Mouse (Mus musculus) limb, embryonic 11.5 days (tissue): ENCODE results near the gene Caln1. TPM values are rescaled to one million over a fixed set of nuclear protein-coding genes. Genes with fewer than 3 reads are reported as not detected.
A peak's percentile ranks its signal among the peaks of the same experiment; 100 is the strongest.

ENCODE experiments used
- ATAC-seq: fragments of 200-750 bp; cut with Nextera tagmentation; 2 replicates; pipeline ENCODE4 v1.8.0; 2017; ENCODE audit warnings: low read depth; ENCODE audit not compliant: insufficient number of reproducible peaks, low FRiP score, low TSS enrichment
- DNase-seq: peaks from one replicate; pipeline ENCODE4 v3.0.0-alpha.2; 2015; ENCODE audit warnings: low spot score
- H3K27ac ChIP-seq: fragments of 300-500 bp; sonication (generic); replicated peaks from 2 replicates; pipeline ENCODE4 v1.5.1; 2014; ENCODE audit warnings: low read depth, mild to moderate bottlenecking, low read length
- H3K27me3 ChIP-seq: fragments of 300-500 bp; sonication (generic); 2 replicates; pipeline ENCODE4 v1.6.1; 2014; ENCODE audit warnings: mild to moderate bottlenecking, low read length, mixed read lengths; ENCODE audit not compliant: control insufficient read depth, insufficient read depth
- H3K36me3 ChIP-seq: fragments of 300-500 bp; sonication (generic); 2 replicates; pipeline ENCODE4 v1.6.1; 2014; ENCODE audit warnings: mild to moderate bottlenecking, low read length, moderate library complexity, mixed read lengths; ENCODE audit not compliant: control insufficient read depth, insufficient read depth
- H3K4me1 ChIP-seq: fragments of 300-500 bp; sonication (generic); 2 replicates; pipeline ENCODE4 v1.6.1; 2014; ENCODE audit warnings: low read length, mixed read lengths; ENCODE audit not compliant: control insufficient read depth, insufficient read depth
- H3K4me2 ChIP-seq: fragments of 300-500 bp; sonication (generic); 2 replicates; pipeline ENCODE4 v1.6.1; 2014; ENCODE audit warnings: low read depth, mild to moderate bottlenecking, moderate library complexity; ENCODE audit not compliant: severe bottlenecking
- H3K4me3 ChIP-seq: fragments of 300-500 bp; sonication (generic); 2 replicates; pipeline ENCODE4 v1.5.1; 2014; ENCODE audit warnings: low read depth, low read length
- H3K9ac ChIP-seq: fragments of 300-500 bp; sonication (generic); 2 replicates; pipeline ENCODE4 v1.6.1; 2014; ENCODE audit warnings: mild to moderate bottlenecking, low read length
- H3K9me3 ChIP-seq: fragments of 300-500 bp; sonication (generic); 2 replicates; pipeline ENCODE4 v1.6.1; 2016; ENCODE audit warnings: low read length; ENCODE audit not compliant: control insufficient read depth
- WGBS: fragments of 180-500 bp; shearing (Covaris S2); extraction: QIAGEN DNeasy Blood & Tissue Kit; methylation state at CpG from one replicate; pipeline ENCODE4 v1.1.7; 2014; 5-methylcytosine and 5-hydroxymethylcytosine counted together
- polyA plus RNA-seq: library from polyadenylated mRNA; unstranded; fragments of >200 nt; fragmentation: Nextera tagmentation; extraction: Ambion mirVana; gene quantifications from 2 replicates; pipeline ENCODE4 v1.2.1, GENCODE M21; 2014

Caln1 gene
- polyA plus RNA-seq, 1 experiment from 2014 or later: 0.11 TPM

DNA sequence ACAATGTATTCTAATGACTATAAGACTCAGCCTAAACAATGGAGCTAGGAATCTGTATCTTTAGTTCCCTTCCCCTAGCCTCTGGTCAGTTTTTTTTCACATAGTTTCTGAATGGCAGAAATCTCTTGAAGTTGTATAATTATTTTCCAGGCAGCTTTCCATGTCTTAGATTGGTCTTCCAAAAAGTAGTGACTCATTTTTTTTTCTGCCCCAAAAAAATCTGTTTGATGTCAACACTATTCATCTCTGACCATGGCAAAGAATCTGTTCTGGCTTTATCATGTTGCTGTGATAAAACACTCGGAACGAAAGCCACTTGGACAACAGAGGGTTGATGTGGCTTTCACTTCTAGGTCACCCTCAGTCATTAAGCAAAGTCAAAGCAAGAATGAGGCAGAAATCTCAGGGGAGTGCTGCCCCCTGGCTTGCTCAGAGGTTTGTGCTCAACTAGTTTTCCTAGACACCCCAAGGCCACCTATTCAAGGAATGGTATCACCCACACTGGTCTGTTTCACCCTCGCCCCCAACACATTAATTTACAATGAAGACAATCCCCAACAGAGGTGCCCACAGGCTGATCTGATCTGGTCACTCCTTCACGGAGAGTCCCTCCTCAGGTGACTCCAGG lies 450.9 kb downstream of the Caln1 start:
- ATAC-seq (no peak), DNase-seq (no peak)
- H3K4me2 ChIP-seq: no peak overlapping the region
- H3K9me3 ChIP-seq: no peaks in the 10 kb centered on the region
- no peak overlapping the region for H3K9ac ChIP-seq
- H3K27ac ChIP-seq: no peak overlapping the region
- no peak overlapping the region for H3K4me3 ChIP-seq
- H3K4me1 ChIP-seq: no peaks in the 10 kb centered on the region
- no peaks in the 10 kb centered on the region for H3K36me3 ChIP-seq
- 77% methylated on average over 4 of the region's 4 CpGs for WGBS
- H3K27me3 ChIP-seq: no peaks in the 10 kb centered on the region

DNA sequence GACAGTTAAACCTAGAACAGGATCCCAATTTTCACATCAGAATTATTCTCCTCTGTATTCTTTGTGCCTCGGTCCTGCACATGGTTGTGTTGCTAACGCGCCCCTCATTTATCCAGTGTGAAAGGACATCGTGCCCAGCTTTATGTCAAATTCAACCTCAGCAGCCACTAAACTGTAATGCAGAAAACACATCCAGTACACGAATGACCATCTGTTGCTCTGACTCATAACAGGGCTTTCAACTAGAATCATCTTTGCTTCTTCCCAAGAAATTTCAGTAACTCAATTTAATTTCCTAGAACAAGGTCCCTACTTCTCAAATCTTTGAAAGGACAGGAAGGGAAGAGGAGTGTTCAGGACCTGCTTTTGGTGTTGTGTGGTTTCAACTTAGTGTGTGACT lies 451.4 kb downstream of the Caln1 start:
- H3K36me3 ChIP-seq: no peaks in the 10 kb centered on the region
- no peak overlapping the region for H3K4me2 ChIP-seq
- H3K27ac ChIP-seq: no peak overlapping the region
- no peaks in the 10 kb centered on the region for H3K4me1 ChIP-seq
- WGBS: 89% methylated on average over 5 of the region's 5 CpGs
- H3K27me3 ChIP-seq: no peaks in the 10 kb centered on the region
- H3K9me3 ChIP-seq: no peaks in the 10 kb centered on the region
- no peak overlapping the region for H3K4me3 ChIP-seq
- no peak for DNase-seq
- H3K9ac ChIP-seq: no peak overlapping the region
- ATAC-seq: no peak

DNA sequence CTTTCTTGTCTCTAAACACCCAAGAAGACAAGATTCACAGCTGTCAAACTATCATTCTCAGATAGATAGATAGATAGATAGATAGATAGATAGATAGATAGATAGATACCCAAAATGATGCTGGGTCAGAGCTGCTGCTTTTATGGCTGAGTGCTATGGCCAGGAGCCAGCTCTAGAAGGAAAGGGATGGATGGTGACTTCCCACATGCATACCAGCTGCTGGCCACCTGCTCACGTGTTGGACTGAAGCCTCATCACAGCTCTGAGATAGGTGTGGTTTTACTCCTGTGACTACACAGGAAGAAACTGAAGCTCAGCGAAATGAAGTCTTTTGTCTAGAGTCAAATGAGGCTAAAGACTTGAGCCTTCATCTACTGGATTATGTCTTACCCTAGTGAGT lies 456.5 kb downstream of the Caln1 start:
- no peaks in the 10 kb centered on the region for H3K27me3 ChIP-seq
- no peak overlapping the region for H3K4me2 ChIP-seq
- no peak for DNase-seq
- 86% methylated on average over 2 of the region's 2 CpGs for WGBS
- ATAC-seq: no peak
- H3K36me3 ChIP-seq: no peaks in the 10 kb centered on the region
- H3K9me3 ChIP-seq: no peaks in the 10 kb centered on the region
- H3K9ac ChIP-seq: no peak overlapping the region
- H3K4me1 ChIP-seq: no peaks in the 10 kb centered on the region
- H3K27ac ChIP-seq: no peak overlapping the region
- H3K4me3 ChIP-seq: no peak overlapping the region

DNA sequence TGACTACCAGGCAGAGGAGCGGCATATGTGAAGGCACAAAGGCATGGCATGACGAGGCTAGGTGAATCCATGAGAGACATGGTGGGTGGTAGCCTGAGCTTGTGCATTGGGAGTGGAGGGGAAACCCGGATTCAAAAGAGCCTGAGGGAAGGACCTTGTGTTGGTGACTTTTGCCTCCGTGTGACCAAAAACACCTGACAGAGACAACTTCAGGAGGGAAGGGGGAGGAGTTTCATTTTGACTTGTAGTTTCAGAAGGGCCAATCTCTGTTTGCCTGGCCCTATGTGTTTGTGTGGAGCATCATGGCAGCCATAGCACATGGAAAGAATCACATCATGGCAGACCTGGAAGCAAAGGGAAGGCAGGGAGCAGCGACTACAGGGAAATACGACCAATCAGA lies 479.3 kb downstream of the Caln1 start:
- WGBS: 88% methylated on average over 6 of the region's 6 CpGs
- Histone ChIP-seq H3K9ac (no peak overlapping the region), H3K4me3 (no peak overlapping the region), H3K36me3 (no peaks in the 10 kb centered on the region), H3K27ac (no peak overlapping the region), H3K4me2 (no peak overlapping the region), H3K4me1 (no peaks in the 10 kb centered on the region; the same call in 1 of the 2 replicates), H3K27me3 (no peaks in the 10 kb centered on the region), H3K9me3 (no peaks in the 10 kb centered on the region)
- ATAC-seq (no peak), DNase-seq (no peak)

DNA sequence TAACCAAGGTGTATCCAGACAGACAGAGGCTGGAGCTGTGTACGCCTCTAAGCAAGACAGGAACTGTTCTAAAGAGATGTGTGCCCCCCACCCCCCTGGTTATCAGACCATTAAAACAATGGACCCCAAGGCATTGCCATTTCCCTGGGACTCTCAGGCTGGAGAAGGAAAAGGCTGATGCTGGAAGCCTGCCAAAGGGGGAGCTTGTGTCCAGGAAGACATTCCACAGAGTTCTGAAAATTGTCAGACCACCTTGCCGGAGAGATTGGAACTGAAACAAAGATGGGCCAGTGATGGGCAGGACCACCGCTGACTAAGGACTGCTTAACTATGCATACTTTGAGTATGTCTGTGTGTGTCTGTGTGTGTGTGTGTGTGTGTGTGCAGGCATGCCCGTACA lies 480.4 kb downstream of the Caln1 start:
- no peaks in the 10 kb centered on the region for H3K27me3 ChIP-seq
- H3K9ac ChIP-seq: no peak overlapping the region
- no peaks in the 10 kb centered on the region for H3K9me3 ChIP-seq
- DNase-seq: no peak
- no peaks in the 10 kb centered on the region for H3K36me3 ChIP-seq
- H3K4me3 ChIP-seq: no peak overlapping the region
- no peak for ATAC-seq
- 86% methylated on average over 4 of the region's 4 CpGs for WGBS
- no peak overlapping the region for H3K4me2 ChIP-seq
- no peaks in the 10 kb centered on the region; the same call in 1 of the 2 replicates for H3K4me1 ChIP-seq
- no peak overlapping the region for H3K27ac ChIP-seq

DNA sequence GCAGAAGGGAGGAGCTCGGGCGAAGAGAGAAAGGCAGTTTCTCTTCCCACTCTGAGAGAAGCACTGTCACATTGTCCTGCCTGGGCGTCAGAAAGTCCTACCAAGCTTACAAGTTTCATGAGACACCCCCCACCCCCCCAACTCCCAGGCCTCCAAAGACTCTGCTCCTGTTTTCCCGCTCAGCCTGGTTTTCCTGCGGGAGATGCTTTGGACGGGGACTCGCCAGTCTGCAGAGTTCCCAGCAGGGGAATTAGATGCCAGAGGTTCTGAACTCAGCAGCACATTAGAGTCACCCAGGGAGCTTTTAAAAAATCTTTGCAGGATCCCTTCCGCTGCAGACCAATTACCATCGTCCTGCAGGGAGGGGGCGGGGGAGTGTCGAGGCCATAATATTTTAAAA lies 482.9 kb downstream of the Caln1 start:
- DNase-seq: peak; percentile 46
- peak overlapping the region; percentile 58; the same call in 1 of the 2 replicates for H3K27ac ChIP-seq
- ATAC-seq: 0 out of 2 replicates have a peak, but pooled peaks have one; percentile 10

DNA sequence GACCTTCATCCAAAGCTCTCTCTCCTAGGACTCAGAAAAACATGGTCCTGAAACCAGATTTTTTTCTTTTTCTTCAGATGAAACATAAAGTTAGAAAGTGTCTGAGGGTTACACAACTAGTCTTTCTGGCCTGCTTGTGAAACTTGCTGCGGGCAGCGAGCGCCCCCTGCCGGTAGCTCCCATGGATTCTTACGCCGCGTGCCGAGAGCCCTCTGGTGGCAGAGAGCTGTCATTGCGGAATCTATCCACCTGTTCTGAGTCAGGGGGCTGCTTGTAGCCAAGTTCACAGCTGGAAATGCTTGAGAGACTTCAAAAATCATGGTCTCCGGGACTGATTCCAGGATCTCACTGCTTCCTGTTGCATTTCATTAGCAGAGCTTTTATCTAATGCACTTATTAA lies 484.1 kb downstream of the Caln1 start:
- no peak overlapping the region for H3K4me3 ChIP-seq
- no peak overlapping the region for H3K4me2 ChIP-seq
- no peak for ATAC-seq
- H3K27ac ChIP-seq: no peak overlapping the region
- peak; percentile 96 for DNase-seq
- no peaks in the 10 kb centered on the region for H3K27me3 ChIP-seq
- WGBS: 1% methylated on average over 10 of the region's 10 CpGs
- H3K9me3 ChIP-seq: no peaks in the 10 kb centered on the region
- H3K4me1 ChIP-seq: no peaks in the 10 kb centered on the region; the same call in 1 of the 2 replicates
- H3K9ac ChIP-seq: no peak overlapping the region
- no peaks in the 10 kb centered on the region for H3K36me3 ChIP-seq

More for the DNA sequence above, 482.9 kb downstream of the Caln1 start:
- 6% methylated on average over 11 of the region's 11 CpGs for WGBS
- no peaks in the 10 kb centered on the region for H3K9me3 ChIP-seq
- no peaks in the 10 kb centered on the region for H3K27me3 ChIP-seq
- no peaks in the 10 kb centered on the region for H3K36me3 ChIP-seq
- H3K4me1 ChIP-seq: no peaks in the 10 kb centered on the region; the same call in 1 of the 2 replicates
- no peak overlapping the region; the same call in 1 of the 2 replicates for H3K9ac ChIP-seq
- H3K4me2 ChIP-seq: peak overlapping the region; percentile 42
- peak overlapping the region; percentile 7; the same call in 1 of the 2 replicates for H3K4me3 ChIP-seq

DNA sequence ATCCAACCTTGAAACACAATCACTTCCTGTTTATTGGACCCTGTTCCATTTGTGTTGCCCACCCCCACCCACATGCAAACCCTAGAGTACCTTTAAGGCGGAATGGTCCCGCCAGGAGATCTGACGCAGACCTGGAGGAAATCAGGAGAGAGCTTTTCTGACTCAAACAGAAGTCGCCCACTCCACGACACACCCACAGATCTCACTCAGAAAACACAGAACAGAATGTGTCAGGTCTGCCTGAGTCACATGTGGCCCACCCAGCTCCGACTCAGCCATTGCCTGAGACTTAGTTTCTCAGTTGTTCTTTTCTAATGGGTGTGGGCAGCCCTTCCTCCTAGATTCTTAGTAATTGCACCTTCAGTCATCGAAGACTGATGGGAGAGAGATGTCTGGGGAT lies 485.2 kb downstream of the Caln1 start:
- H3K9me3 ChIP-seq: no peaks in the 10 kb centered on the region
- no peaks in the 10 kb centered on the region for H3K36me3 ChIP-seq
- no peak overlapping the region for H3K4me3 ChIP-seq
- H3K27me3 ChIP-seq: no peaks in the 10 kb centered on the region
- ATAC-seq: no peak
- no peak overlapping the region for H3K9ac ChIP-seq
- 85% methylated on average over 7 of the region's 7 CpGs for WGBS
- no peak overlapping the region for H3K27ac ChIP-seq
- H3K4me1 ChIP-seq: no peaks in the 10 kb centered on the region; the same call in 1 of the 2 replicates
- no peak overlapping the region for H3K4me2 ChIP-seq
- no peak for DNase-seq

DNA sequence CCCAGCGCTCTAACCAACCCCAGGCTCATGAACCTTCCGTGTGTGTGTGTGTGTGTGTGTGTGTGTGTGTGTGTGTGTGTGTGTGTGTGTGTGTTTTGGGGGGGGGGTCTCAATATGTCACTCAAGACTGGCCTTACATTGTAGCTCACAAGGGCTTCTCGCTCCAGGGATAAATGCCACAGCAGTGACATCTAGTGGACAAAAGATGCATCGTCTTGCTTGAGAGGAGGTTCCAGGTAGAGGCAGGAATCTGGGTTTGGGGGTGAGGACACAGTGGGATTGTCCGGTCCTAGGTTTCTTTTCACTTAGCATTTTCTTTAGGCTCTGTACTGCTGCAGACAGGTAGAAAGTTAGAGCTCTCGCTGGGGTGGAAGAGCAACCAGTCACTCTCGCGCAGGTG lies 488.9 kb downstream of the Caln1 start:
- H3K27me3 ChIP-seq: no peaks in the 10 kb centered on the region
- ATAC-seq: no peak
- no peak overlapping the region for H3K4me2 ChIP-seq
- no peaks in the 10 kb centered on the region for H3K36me3 ChIP-seq
- no peak overlapping the region for H3K27ac ChIP-seq
- peak; percentile 81 for DNase-seq
- no peaks in the 10 kb centered on the region for H3K4me1 ChIP-seq
- WGBS: 27% methylated on average over 8 of the region's 8 CpGs
- no peaks in the 10 kb centered on the region for H3K9me3 ChIP-seq
- no peak overlapping the region for H3K4me3 ChIP-seq
- H3K9ac ChIP-seq: no peak overlapping the region
